Mouse (Mus musculus): ENCODE results near the gene Nuak2.

Nuak2 gene

GRCm38 (mm10) chr1:132348401-132348800 lies 32.5 kb downstream of the Nuak2 start:
- no peak for DNase-seq (ENCODE audit: extremely low read depth, insufficient read length, low spot score)

DNA sequence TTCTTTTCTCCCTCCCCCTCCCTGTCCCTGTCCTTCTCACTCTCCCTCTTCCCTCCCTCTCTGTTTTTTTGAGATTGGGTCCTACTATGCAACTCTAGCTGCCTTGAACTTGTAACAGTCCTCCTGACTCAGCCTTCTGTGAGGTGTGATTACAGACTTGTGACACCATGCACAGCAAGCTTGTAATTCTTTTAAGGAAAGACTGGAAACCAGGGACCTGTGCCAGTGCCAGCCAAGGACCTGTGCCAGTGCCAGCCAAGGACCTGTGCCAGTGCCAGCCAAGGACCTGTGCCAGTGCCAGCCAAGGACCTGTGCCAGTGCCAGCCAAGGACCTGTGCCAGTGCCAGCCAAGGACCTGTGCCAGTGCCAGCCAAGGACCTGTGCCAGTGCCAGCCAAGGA lies 33.1 kb downstream of the Nuak2 start:
- peak; percentile 88 for DNase-seq (ENCODE audit: extremely low read depth, insufficient read length, low spot score)

- peak; percentile 73 for DNase-seq (ENCODE audit: extremely low read depth, insufficient read length, low spot score)
Measured at GRCm38 (mm10) chr1:132349601-132350000, 33.7 kb downstream of the Nuak2 start.

DNA sequence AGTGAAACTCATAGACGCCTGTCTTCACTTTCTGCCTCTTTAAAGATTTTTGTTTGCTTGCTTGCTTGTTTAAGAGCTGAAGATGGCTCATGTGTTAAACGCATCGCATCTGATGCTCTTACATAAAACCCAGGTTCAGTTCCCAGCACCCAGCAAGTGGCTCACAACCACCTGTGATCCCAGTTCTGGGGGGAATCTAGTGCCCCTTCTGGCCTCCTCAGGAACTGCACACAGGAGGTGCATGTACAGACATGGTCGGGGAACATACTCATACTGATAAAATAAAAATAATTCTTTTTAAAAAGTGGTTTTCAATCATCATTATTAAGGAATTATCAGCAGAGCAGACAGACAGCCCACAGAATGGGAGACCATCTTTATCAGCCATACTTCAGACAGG lies 35.1 kb downstream of the Nuak2 start:
- no peak for DNase-seq (ENCODE audit: extremely low read depth, insufficient read length, low spot score)

DNA sequence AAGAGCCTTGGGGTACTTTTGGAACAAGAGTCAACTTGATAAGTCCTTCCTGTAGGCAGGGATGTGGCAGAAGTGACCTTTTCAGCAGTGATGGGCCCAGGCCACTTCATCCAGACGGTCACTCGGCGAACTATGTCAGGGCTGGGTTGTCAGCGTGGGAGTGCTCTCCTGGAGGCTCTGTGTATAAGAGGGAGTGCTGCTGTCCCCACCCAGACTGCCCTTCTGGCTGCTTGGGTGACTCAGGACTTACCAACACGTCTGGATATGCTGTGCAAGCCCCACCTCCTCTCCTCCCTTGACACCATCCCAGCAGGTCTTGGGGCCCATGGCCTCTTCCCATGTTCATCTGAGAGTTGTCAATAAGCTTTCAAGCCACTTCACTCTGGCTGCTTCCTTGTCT lies 37.5 kb downstream of the Nuak2 start:
- DNase-seq (ENCODE audit: extremely low read depth, insufficient read length, low spot score), result peak; percentile 72

- no peak for DNase-seq (ENCODE audit: extremely low read depth, insufficient read length, low spot score)
Measured at GRCm38 (mm10) chr1:132354234-132354633, 38.3 kb downstream of the Nuak2 start.

- DNase-seq (ENCODE audit: extremely low read depth, insufficient read length, low spot score), result peak; percentile 84
Measured at GRCm38 (mm10) chr1:132355162-132355601, 39.3 kb downstream of the Nuak2 start.

DNA sequence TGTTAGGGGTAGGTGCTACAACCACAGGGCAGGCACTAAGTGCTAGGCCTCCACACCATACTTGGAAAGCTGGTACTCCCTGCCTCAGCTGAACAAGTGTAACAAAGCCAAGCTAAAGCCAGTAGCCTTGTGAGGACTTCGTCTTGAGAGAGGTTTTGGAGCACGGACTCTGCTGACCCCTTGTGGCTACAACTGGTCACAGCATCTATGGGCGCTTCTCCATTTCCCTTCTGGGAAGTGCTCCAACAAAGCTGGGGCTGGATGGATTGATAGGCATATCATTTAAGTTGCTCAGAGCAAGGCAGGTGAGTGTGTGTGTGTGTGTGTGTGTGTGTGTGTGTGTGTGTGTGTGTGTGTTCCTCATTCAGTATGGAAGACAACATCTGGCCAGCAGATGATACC lies 39.9 kb downstream of the Nuak2 start:
- DNase-seq (ENCODE audit: extremely low read depth, insufficient read length, low spot score), result peak; percentile 74

DNA sequence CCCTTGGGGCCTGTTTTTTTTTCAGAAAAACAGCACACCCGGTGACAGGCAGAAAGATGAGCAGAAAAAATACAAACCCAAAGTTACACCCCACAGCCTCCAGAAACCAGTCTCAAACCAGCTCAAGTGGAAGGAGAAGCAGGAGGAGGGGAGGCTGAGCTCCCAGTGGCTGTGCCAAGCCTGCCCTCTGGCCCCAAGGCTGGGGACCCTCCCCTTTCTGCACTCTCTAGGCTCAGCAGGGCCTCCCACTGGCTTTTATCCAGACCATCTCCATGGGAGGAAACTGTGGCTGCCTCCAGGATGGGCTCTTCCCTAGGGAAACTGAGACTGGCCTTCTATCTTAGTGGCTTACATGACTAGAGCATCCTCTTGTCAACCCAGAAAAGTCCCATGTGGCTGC lies 40.9 kb downstream of the Nuak2 start:
- no peak for DNase-seq (ENCODE audit: extremely low read depth, insufficient read length, low spot score)

GRCm38 (mm10) chr1:132361959-132362358 lies 46.0 kb downstream of the Nuak2 start:
- DNase-seq (ENCODE audit: extremely low read depth, insufficient read length, low spot score), result no peak

GRCm38 (mm10) chr1:132364388-132364787 lies 48.5 kb downstream of the Nuak2 start:
- peak; percentile 36 for DNase-seq (ENCODE audit: extremely low read depth, insufficient read length, low spot score)

DNA sequence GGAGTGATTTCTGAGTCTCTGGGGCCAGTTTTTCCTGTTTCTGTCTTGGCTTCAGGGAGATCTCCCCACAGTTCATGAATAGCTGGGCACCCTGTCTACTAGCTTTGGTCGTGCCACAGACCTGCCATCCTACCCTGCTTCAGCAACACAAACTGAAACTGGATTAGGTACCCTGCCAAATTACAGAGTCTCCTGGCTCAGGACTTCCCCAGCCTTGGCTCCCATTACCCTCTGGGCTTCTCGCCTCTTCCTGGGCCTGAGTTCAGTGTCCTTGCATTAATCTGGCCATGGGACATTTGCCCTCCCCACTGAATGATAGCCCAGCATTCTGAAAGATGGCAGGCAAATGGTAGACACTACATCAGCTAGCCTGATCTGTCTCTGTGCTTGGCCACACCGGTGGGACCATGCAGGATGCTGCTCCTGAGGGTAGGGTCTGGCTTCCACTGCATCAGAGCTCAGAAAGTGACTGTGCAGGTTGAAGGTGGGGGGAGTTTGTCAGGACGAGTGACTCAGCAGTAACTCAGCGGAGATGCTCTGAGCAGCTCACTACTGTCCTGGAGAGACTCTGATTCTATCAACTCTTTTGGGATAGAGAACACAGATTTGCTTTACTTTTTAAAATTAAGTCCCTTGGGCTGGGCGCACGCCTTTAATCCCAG lies 49.1 kb downstream of the Nuak2 start:
- no peak for DNase-seq (ENCODE audit: extremely low read depth, insufficient read length, low spot score)

DNA sequence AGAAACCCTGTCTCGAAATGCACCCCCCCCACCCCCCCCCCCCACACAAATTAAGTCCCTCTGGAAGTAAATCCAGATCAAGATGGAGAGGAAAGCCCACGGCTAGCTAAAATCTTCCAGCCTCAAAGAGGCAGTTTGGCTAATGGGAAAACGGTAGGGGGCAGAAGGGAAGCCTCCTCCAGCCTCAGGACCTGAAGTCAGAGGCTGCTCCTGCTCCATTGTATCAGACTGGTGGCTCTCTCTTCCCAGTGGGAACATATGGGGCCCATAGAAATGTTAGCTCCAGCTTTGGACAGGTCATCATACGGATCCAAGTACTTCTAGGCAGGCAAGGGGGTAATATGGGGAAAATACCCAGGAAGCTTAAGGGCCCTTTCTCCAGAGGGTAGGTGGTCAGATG lies 49.7 kb downstream of the Nuak2 start:
- DNase-seq (ENCODE audit: extremely low read depth, insufficient read length, low spot score), result no peak

DNA sequence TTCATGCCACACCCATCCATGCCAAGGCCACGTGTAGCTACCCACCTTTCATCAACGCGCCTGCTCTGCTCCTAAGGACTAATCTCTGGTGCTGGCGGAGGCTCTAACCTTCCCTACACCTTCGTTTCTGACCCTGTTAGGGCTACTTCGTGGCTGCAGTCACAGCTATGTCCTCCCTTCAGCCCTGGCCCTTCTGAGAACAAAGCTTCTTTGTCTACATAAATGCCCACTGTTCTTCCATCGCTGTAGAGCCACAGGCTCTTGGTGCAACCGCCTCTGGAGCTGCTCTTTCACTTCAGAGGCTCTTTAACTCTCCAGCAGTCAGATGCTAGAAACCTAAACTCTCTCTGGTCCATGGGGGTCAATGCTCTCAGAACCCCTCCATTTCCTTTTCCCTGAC lies 50.3 kb downstream of the Nuak2 start:
- DNase-seq (ENCODE audit: extremely low read depth, insufficient read length, low spot score), result no peak

- no peak for DNase-seq (ENCODE audit: extremely low read depth, insufficient read length, low spot score)
Measured at GRCm38 (mm10) chr1:132366937-132367336, 51.0 kb downstream of the Nuak2 start.

DNA sequence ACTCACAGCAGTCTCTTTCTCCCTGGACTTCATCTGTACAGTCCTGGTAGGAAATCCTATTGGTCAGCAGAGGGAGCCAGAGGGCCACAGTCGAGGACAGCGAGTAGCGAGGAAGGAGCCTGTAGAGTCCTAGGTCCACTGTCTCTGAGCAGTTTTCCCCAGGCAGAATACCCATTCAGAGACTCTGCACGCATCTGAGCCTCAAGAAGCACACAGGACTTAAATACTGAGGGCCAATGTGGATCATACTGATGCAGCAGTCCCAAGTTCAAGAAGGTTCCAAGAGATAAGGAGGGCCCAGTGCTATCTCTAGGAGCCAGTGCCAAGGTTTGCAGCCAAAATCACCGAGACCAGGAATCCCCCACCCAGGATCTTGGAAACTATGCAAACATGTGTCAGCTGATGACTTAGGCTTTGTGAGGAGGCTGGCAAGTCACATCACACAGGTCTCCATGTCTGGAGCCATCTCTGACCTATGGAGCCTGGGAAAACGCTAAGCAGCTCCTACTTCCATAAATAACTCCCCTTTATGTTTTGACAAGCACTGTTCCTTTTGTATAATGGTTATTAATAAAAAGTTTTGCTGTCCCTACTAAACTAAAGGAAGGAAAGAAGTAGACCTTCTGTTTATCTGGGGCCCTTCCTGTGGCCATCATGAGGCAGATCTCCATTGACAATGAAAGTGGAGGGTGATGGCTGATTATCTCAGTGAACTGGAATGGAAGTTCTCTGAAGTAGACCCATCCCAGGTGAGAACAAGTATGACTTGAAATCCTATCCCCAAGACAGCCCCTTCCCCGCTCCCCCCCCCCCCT lies 52.0 kb downstream of the Nuak2 start:
- DNase-seq (ENCODE audit: extremely low read depth, insufficient read length, low spot score), result peak; percentile 42

DNA sequence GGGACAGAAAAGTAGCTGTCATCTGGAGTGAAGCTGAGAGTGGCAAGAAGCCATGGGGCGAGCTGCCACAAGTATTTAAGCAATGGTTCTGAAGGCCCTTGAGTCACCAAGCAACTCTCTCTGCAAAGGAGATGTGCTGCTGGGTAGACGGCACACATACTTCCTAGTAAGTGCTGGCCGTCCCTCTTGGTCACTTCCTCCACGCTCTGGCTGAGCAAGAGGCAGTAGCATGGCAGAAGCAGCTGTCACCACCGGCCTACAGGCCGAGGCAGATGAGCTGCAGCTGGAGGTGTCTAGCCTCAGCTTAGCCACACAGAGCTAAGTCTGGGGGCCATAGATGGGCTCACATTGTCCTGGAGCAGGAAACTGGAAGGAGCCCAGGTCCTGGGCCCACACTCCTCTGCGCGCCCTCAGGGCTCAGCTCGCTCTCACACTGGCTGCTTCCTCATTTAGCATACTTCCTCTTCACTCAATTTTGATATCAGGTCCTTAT lies 54.8 kb downstream of the Nuak2 start:
- DNase-seq (ENCODE audit: extremely low read depth, insufficient read length, low spot score), result peak; percentile 58

- no peak for DNase-seq (ENCODE audit: extremely low read depth, insufficient read length, low spot score)
Measured at GRCm38 (mm10) chr1:132371298-132372081, 55.6 kb downstream of the Nuak2 start.

- DNase-seq (ENCODE audit: extremely low read depth, insufficient read length, low spot score), result no peak
Measured at GRCm38 (mm10) chr1:132372354-132372753, 56.4 kb downstream of the Nuak2 start.

DNA sequence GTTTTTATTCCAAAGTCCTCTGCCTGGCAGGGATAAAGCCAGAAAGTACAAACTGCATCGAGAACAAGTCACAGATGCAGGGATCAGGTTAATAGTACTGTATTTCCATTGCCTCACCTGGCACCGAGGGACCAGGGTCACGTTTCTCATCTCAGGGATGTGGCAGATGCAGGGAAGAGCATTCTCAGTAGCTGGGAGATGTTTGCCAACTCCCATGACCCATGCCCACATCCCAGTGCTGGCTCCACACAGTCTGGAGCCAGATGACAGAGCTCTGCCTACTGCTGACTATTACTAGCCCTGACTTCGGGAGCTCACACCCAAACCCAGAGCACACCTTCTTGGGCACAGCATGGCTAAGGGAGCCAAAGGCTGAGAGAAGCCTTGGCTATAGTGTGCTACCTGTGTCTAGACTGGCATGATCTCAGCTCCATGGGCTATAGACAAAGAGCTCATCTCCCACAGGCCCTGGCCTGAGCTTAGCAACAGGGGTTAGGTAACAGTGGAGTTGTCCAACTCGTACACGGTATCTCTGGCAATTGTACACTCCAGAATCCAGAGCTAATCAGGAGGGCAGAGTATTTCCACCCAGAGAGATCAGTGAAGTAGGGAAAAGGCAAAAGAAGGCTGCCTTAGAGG lies 57.1 kb downstream of the Nuak2 start:
- no peak for DNase-seq (ENCODE audit: extremely low read depth, insufficient read length, low spot score)
